Mouse (Mus musculus): ENCODE data around the gene Noxo1. TPM values are rescaled to one million over a fixed set of nuclear protein-coding genes. Genes with fewer than 3 reads are reported as not detected.

Noxo1 gene
- total and polyA plus RNA-seq, 2 experiments from 2014 or later: 0.56 to 2.2 TPM

DNA sequence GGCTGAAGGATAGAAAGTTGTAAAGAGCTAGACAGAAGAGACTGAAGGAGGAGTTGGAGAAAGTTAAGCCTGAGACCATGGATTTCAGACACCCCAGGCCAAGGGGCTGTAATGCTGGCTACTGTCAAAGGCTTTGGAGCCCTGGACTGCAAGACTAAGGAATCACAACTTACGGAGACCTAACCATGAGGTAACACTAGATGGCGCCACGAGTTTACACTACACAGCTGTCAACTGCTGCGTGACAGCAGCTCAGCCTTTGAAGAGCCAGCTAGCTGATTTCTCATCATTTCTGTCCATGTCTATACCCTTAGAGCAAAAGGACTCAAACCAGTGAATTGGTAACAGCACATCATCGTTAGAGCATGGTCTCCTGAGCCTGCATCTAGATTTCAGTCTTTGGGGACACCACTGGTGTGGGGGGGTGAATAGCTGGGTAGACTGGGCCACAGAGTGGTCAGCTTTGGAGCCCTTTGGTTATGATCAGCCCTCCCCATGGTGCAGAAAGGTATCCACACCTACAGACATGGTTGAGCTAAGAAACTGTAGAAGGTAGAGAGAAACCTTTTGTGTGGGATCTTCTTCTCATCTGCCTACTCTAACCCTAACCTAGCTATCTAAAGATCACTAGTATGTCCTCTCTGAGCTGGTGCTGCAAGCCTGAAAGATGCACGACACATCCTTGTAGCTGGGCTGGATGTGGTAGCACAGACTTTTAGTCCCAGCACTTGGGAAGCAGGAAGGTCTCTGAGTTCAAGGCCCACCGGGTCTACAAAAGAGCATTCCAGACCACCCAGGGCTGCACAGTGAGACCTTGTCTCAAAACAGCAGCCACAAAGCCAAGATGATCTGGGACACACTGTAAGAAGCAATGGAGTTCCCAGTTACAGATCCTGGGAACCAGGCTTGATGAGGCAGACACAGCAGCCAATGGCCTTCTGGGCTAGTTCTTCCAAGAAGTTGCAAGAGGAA, 49.8 kb downstream of the Noxo1 start:
- Histone ChIP-seq H3K9ac (replicated peaks; ENCODE audit: low read depth, low read length) (no peak overlapping the region), H3K4me2 (ENCODE audit: low read depth, low read length) (no peak overlapping the region), H3K27me3 (ENCODE audit: control insufficient read depth, insufficient read depth, low read length) (peaks cover 15% of the 10 kb centered on the region), H3K4me3 (ENCODE audit: low read depth, low read length) (no peak overlapping the region), H3K9me3 (replicated peaks; ENCODE audit: control insufficient read depth, low read length) (no peaks in the 10 kb centered on the region), H3K27ac (ENCODE audit: low read depth) (no peak overlapping the region), H3K36me3 (replicated peaks; ENCODE audit: control insufficient read depth, insufficient read depth, low read length) (peaks cover 17% of the 10 kb centered on the region), H3K4me1 (ENCODE audit: control insufficient read depth, insufficient read depth) (no peaks in the 10 kb centered on the region)
- ATAC-seq (ENCODE audit: insufficient read depth, low read depth): peak; percentile 87
- peak; percentile 93 for TF ChIP-seq CTCF (IDR thresholded peaks at IDR 0.05; ENCODE audit: low read depth)
- no peak for TF ChIP-seq EP300 (IDR thresholded peaks at IDR 0.05; ENCODE audit: low read depth)
- 19% methylated on average over 7 of the region's 7 CpGs for WGBS
- peak; percentile 89 for DNase-seq (ENCODE audit: low spot score)

DNA sequence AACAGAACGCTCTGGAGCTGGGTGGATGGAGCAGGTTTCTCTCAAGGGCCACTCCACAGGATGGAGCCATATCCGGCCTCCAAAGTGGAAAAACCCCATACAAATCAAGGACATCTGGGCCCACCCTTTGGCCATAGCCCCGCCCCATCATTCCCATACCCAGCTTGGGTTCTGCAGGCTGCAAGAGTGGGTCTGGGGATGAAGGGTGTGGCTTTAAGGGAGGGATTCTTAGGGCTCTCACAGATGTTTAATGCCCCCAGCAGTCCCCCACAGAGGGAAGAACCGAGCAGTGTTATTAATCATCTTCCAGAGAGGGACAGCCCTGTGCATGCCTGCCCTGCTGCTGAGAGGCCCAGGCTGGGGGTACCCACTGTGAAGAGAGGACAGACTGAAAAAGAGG, 51.0 kb downstream of the Noxo1 start:
- Histone ChIP-seq H3K9me3 (replicated peaks; ENCODE audit: control insufficient read depth, low read length) (no peaks in the 10 kb centered on the region), H3K36me3 (replicated peaks; ENCODE audit: control insufficient read depth, insufficient read depth, low read length) (0 out of 2 replicates have a peak, but pooled peaks cover 5% of the 10 kb centered on the region), H3K9ac (replicated peaks; ENCODE audit: low read depth, low read length) (no peak overlapping the region), H3K4me1 (ENCODE audit: control insufficient read depth, insufficient read depth) (no peaks in the 10 kb centered on the region), H3K4me3 (ENCODE audit: low read depth, low read length) (no peak overlapping the region), H3K4me2 (ENCODE audit: low read depth, low read length) (no peak overlapping the region), H3K27me3 (ENCODE audit: control insufficient read depth, insufficient read depth, low read length) (peaks cover 25% of the 10 kb centered on the region), H3K27ac (ENCODE audit: low read depth) (no peak overlapping the region)
- DNase-seq (ENCODE audit: low spot score) (no peak), ATAC-seq (ENCODE audit: insufficient read depth, low read depth) (no peak)
- 46% methylated on average over 4 of the region's 4 CpGs for WGBS
- TF ChIP-seq CTCF (IDR thresholded peaks at IDR 0.05; ENCODE audit: low read depth) (no peak), EP300 (IDR thresholded peaks at IDR 0.05; ENCODE audit: low read depth) (no peak)

Other genes with a start within 250 kb of the Noxo1 start
Only the 30 nearest of the 32 such genes appear.
- 48.4 and 62.3 TPM in 2 replicates for gene Pgp, start 225.8 kb upstream of the Noxo1 start, total RNA-seq (2014; rRNA removed; ENCODE audit: low replicate concordance)
- gene Pgp, start 225.8 kb upstream of the Noxo1 start, polyA plus RNA-seq (2015; fragmentation: Nextera tagmentation; extraction: Ambion mirVana): 65.8 and 70.6 TPM in 2 replicates
- not detected in 2 replicates for gene Bricd5, start 222.3 kb upstream of the Noxo1 start, total RNA-seq (2014; rRNA removed; ENCODE audit: low replicate concordance)
- gene Bricd5, start 222.3 kb upstream of the Noxo1 start, polyA plus RNA-seq (2015; fragmentation: Nextera tagmentation; extraction: Ambion mirVana): not detected in 2 replicates
- gene Mlst8, start 217.2 kb upstream of the Noxo1 start, total RNA-seq (2014; rRNA removed; ENCODE audit: low replicate concordance): 12.4 and 44.9 TPM in 2 replicates
- gene Mlst8, start 217.2 kb upstream of the Noxo1 start, polyA plus RNA-seq (2015; fragmentation: Nextera tagmentation; extraction: Ambion mirVana): 10.1 and 11.5 TPM in 2 replicates
- gene Caskin1, start 207.6 kb upstream of the Noxo1 start, total RNA-seq (2014; rRNA removed; ENCODE audit: low replicate concordance): 0.11 TPM in 1 of 2 replicates, not detected in the other
- 0.14 TPM in 2 replicates for gene Caskin1, start 207.6 kb upstream of the Noxo1 start, polyA plus RNA-seq (2015; fragmentation: Nextera tagmentation; extraction: Ambion mirVana)
- gene Traf7, start 168.3 kb upstream of the Noxo1 start, total RNA-seq (2014; rRNA removed; ENCODE audit: low replicate concordance): 206 and 281 TPM in 2 replicates
- gene Traf7, start 168.3 kb upstream of the Noxo1 start, polyA plus RNA-seq (2015; fragmentation: Nextera tagmentation; extraction: Ambion mirVana): 46.0 and 48.9 TPM in 2 replicates
- gene Rab26, start 162.0 kb upstream of the Noxo1 start, total RNA-seq (2014; rRNA removed; ENCODE audit: low replicate concordance): 0.27 TPM in 1 of 2 replicates, not detected in the other
- gene Rab26, start 162.0 kb upstream of the Noxo1 start, polyA plus RNA-seq (2015; fragmentation: Nextera tagmentation; extraction: Ambion mirVana): 0.46 and 0.54 TPM in 2 replicates
- 44.5 and 57.5 TPM in 2 replicates for gene Pkd1, start 146.4 kb upstream of the Noxo1 start, total RNA-seq (2014; rRNA removed; ENCODE audit: low replicate concordance)
- gene Pkd1, start 146.4 kb upstream of the Noxo1 start, polyA plus RNA-seq (2015; fragmentation: Nextera tagmentation; extraction: Ambion mirVana): 7.1 and 9.8 TPM in 2 replicates
- gene Tsc2, start 63.6 kb upstream of the Noxo1 start, total RNA-seq (2014; rRNA removed; ENCODE audit: low replicate concordance): 55.4 and 88.7 TPM in 2 replicates
- gene Tsc2, start 63.6 kb upstream of the Noxo1 start, polyA plus RNA-seq (2015; fragmentation: Nextera tagmentation; extraction: Ambion mirVana): 29.2 and 34.4 TPM in 2 replicates
- gene Nthl1, start 63.6 kb upstream of the Noxo1 start, total RNA-seq (2014; rRNA removed; ENCODE audit: low replicate concordance): 3.7 and 10.0 TPM in 2 replicates
- 5.7 and 7.3 TPM in 2 replicates for gene Nthl1, start 63.6 kb upstream of the Noxo1 start, polyA plus RNA-seq (2015; fragmentation: Nextera tagmentation; extraction: Ambion mirVana)
- gene Slc9a3r2, start 45.9 kb upstream of the Noxo1 start, total RNA-seq (2014; rRNA removed; ENCODE audit: low replicate concordance): 87.9 and 118 TPM in 2 replicates
- 61.9 and 68.1 TPM in 2 replicates for gene Slc9a3r2, start 45.9 kb upstream of the Noxo1 start, polyA plus RNA-seq (2015; fragmentation: Nextera tagmentation; extraction: Ambion mirVana)
- not detected in 2 replicates for gene Npw, start 37.8 kb upstream of the Noxo1 start, total RNA-seq (2014; rRNA removed; ENCODE audit: low replicate concordance)
- not detected in 2 replicates for gene Npw, start 37.8 kb upstream of the Noxo1 start, polyA plus RNA-seq (2015; fragmentation: Nextera tagmentation; extraction: Ambion mirVana)
- 25.4 and 27.5 TPM in 2 replicates for gene Zfp598, start 26.5 kb upstream of the Noxo1 start, total RNA-seq (2014; rRNA removed; ENCODE audit: low replicate concordance)
- 7.8 TPM in 2 replicates for gene Zfp598, start 26.5 kb upstream of the Noxo1 start, polyA plus RNA-seq (2015; fragmentation: Nextera tagmentation; extraction: Ambion mirVana)
- not detected in 2 replicates for gene Syngr3, start 6.3 kb upstream of the Noxo1 start, total RNA-seq (2014; rRNA removed; ENCODE audit: low replicate concordance)
- 0.16 and 0.49 TPM in 2 replicates for gene Syngr3, start 6.3 kb upstream of the Noxo1 start, polyA plus RNA-seq (2015; fragmentation: Nextera tagmentation; extraction: Ambion mirVana)
- gene Gfer, start 78 bp upstream of the Noxo1 start, total RNA-seq (2014; rRNA removed; ENCODE audit: low replicate concordance): 25.1 and 37.3 TPM in 2 replicates
- 31.0 and 31.6 TPM in 2 replicates for gene Gfer, start 78 bp upstream of the Noxo1 start, polyA plus RNA-seq (2015; fragmentation: Nextera tagmentation; extraction: Ambion mirVana)
- 33.9 and 42.2 TPM in 2 replicates for gene Tbl3, start 11.4 kb downstream of the Noxo1 start, total RNA-seq (2014; rRNA removed; ENCODE audit: low replicate concordance)
- gene Tbl3, start 11.4 kb downstream of the Noxo1 start, polyA plus RNA-seq (2015; fragmentation: Nextera tagmentation; extraction: Ambion mirVana): 27.2 and 30.1 TPM in 2 replicates
- gene Rnf151, start 21.8 kb downstream of the Noxo1 start, total RNA-seq (2014; rRNA removed; ENCODE audit: low replicate concordance): 6.5 TPM in 1 of 2 replicates, not detected in the other
- gene Rnf151, start 21.8 kb downstream of the Noxo1 start, polyA plus RNA-seq (2015; fragmentation: Nextera tagmentation; extraction: Ambion mirVana): not detected in 2 replicates
- gene Rps2, start 21.9 kb downstream of the Noxo1 start, total RNA-seq (2014; rRNA removed; ENCODE audit: low replicate concordance): 2,967 and 2,982 TPM in 2 replicates
- gene Rps2, start 21.9 kb downstream of the Noxo1 start, polyA plus RNA-seq (2015; fragmentation: Nextera tagmentation; extraction: Ambion mirVana): 722 and 767 TPM in 2 replicates
- 434 and 667 TPM in 2 replicates for gene Ndufb10, start 28.2 kb downstream of the Noxo1 start, total RNA-seq (2014; rRNA removed; ENCODE audit: low replicate concordance)
- 1,293 and 1,354 TPM in 2 replicates for gene Ndufb10, start 28.2 kb downstream of the Noxo1 start, polyA plus RNA-seq (2015; fragmentation: Nextera tagmentation; extraction: Ambion mirVana)
- 0.54 and 2.1 TPM in 2 replicates for gene Rpl3l, start 31.6 kb downstream of the Noxo1 start, total RNA-seq (2014; rRNA removed; ENCODE audit: low replicate concordance)
- gene Rpl3l, start 31.6 kb downstream of the Noxo1 start, polyA plus RNA-seq (2015; fragmentation: Nextera tagmentation; extraction: Ambion mirVana): 7.2 TPM in 2 replicates
- gene Msrb1, start 40.4 kb downstream of the Noxo1 start, total RNA-seq (2014; rRNA removed; ENCODE audit: low replicate concordance): 28.5 and 41.1 TPM in 2 replicates
- gene Msrb1, start 40.4 kb downstream of the Noxo1 start, polyA plus RNA-seq (2015; fragmentation: Nextera tagmentation; extraction: Ambion mirVana): 48.7 and 55.7 TPM in 2 replicates
- gene Hs3st6, start 56.8 kb downstream of the Noxo1 start, total RNA-seq (2014; rRNA removed; ENCODE audit: low replicate concordance): 0.23 and 3.4 TPM in 2 replicates
- 0.14 TPM in 2 replicates for gene Hs3st6, start 56.8 kb downstream of the Noxo1 start, polyA plus RNA-seq (2015; fragmentation: Nextera tagmentation; extraction: Ambion mirVana)
- not detected in 2 replicates for gene Meiob, start 108.1 kb downstream of the Noxo1 start, total RNA-seq (2014; rRNA removed; ENCODE audit: low replicate concordance)
- 0.10 TPM in 1 of 2 replicates, not detected in the other for gene Meiob, start 108.1 kb downstream of the Noxo1 start, polyA plus RNA-seq (2015; fragmentation: Nextera tagmentation; extraction: Ambion mirVana)
- 79.2 and 129 TPM in 2 replicates for gene Hagh, start 143.9 kb downstream of the Noxo1 start, total RNA-seq (2014; rRNA removed; ENCODE audit: low replicate concordance)
- 114 and 116 TPM in 2 replicates for gene Hagh, start 143.9 kb downstream of the Noxo1 start, polyA plus RNA-seq (2015; fragmentation: Nextera tagmentation; extraction: Ambion mirVana)
- 37.4 and 60.1 TPM in 2 replicates for gene Fahd1, start 154.1 kb downstream of the Noxo1 start, total RNA-seq (2014; rRNA removed; ENCODE audit: low replicate concordance)
- gene Fahd1, start 154.1 kb downstream of the Noxo1 start, polyA plus RNA-seq (2015; fragmentation: Nextera tagmentation; extraction: Ambion mirVana): 86.4 and 88.6 TPM in 2 replicates
- 1.7 TPM in 2 replicates for gene Igfals, start 169.8 kb downstream of the Noxo1 start, total RNA-seq (2014; rRNA removed; ENCODE audit: low replicate concordance)
- 0.44 and 0.53 TPM in 2 replicates for gene Igfals, start 169.8 kb downstream of the Noxo1 start, polyA plus RNA-seq (2015; fragmentation: Nextera tagmentation; extraction: Ambion mirVana)
- 36.6 and 44.9 TPM in 2 replicates for gene Nubp2, start 190.1 kb downstream of the Noxo1 start, total RNA-seq (2014; rRNA removed; ENCODE audit: low replicate concordance)
- 29.8 and 31.3 TPM in 2 replicates for gene Nubp2, start 190.1 kb downstream of the Noxo1 start, polyA plus RNA-seq (2015; fragmentation: Nextera tagmentation; extraction: Ambion mirVana)
- 53.2 and 74.6 TPM in 2 replicates for gene Spsb3, start 190.4 kb downstream of the Noxo1 start, total RNA-seq (2014; rRNA removed; ENCODE audit: low replicate concordance)
- gene Spsb3, start 190.4 kb downstream of the Noxo1 start, polyA plus RNA-seq (2015; fragmentation: Nextera tagmentation; extraction: Ambion mirVana): 35.8 and 40.2 TPM in 2 replicates
- 23.6 and 28.2 TPM in 2 replicates for gene Eme2, start 198.9 kb downstream of the Noxo1 start, total RNA-seq (2014; rRNA removed; ENCODE audit: low replicate concordance)
- gene Eme2, start 198.9 kb downstream of the Noxo1 start, polyA plus RNA-seq (2015; fragmentation: Nextera tagmentation; extraction: Ambion mirVana): 14.8 and 15.5 TPM in 2 replicates
- gene Mrps34, start 198.9 kb downstream of the Noxo1 start, total RNA-seq (2014; rRNA removed; ENCODE audit: low replicate concordance): 64.0 and 76.7 TPM in 2 replicates
- gene Mrps34, start 198.9 kb downstream of the Noxo1 start, polyA plus RNA-seq (2015; fragmentation: Nextera tagmentation; extraction: Ambion mirVana): 135 and 147 TPM in 2 replicates
- gene Nme3, start 200.3 kb downstream of the Noxo1 start, total RNA-seq (2014; rRNA removed; ENCODE audit: low replicate concordance): 58.4 and 60.4 TPM in 2 replicates
- 40.8 and 41.1 TPM in 2 replicates for gene Nme3, start 200.3 kb downstream of the Noxo1 start, polyA plus RNA-seq (2015; fragmentation: Nextera tagmentation; extraction: Ambion mirVana)